Mouse (Mus musculus): ENCODE data around the gene Cd3g.

Gene Cd3g

GRCm38 (mm10) chr9:44919606-44920005 lies 60.6 kb downstream of the Cd3g start:
- DNase-seq (ENCODE audit: low spot score in 2 of 2) = no peak

Measured in thymus, postnatal 10 days (tissue).